Mouse (Mus musculus): ENCODE results near the gene 9930022D16Rik. TPM values are rescaled to one million over a fixed set of nuclear protein-coding genes. Genes with fewer than 3 reads are reported as not detected.

9930022D16Rik gene
- polyA plus RNA-seq, 1 experiment from 2014 or later = not detected

DNA sequence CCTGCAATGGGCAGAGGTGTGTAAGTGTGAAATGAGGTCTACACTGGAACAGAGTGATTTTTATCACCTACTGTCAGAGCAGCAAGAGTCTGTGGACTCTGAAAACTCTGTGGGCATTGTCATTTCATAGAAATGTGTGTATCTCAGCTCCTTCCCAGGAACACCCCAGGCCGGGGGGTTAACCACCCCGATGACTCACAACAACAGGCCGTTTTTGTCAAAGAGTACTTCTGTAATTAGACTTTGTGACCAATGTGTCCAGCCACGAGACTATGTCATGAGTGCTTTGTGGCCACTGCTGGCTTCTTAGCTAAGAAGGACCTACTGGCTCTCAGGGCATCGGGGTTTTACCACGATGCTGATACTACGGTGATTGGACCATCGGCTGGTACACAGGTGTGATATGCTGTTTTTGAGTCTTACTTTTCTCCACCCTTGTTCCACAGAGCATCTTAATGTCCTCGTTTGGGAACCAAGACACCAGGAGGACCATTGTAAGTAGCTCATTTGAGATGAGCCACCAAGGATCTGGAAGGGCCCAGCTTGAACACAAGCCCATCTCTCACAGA lies 3.8 kb downstream of the 9930022D16Rik start:
- ATAC-seq (ENCODE audit: insufficient number of reproducible peaks, low FRiP score) = no peak

DNA sequence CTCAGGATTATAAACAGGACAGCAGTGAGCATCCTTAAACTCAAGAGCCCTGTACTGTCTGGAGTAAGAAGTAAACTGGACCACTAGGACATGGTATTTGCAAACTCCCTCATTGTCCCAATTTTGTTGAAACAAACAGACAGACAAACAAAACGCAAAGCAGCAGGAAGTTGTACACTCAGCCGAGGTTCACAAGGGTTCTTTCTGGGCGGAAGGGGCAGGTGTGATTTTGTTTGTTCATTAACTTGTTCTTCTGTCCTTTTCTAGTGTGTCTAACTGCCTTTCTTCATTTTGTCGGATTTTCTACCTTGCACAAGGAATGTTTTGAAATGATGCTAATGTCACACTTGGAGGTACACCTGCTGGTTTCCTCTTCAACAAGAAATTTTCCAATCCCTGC lies 5.7 kb downstream of the 9930022D16Rik start:
- Histone ChIP-seq H3K4me2 (peak overlapping the region; percentile 29; the same call in 1 of the 2 replicates), H3K27ac (ENCODE audit: poor library complexity, severe bottlenecking) (no peak overlapping the region), H3K36me3 (no peaks in the 10 kb centered on the region), H3K4me1 (replicated peaks) (peaks cover 10% of the 10 kb centered on the region), H3K27me3 (replicated peaks) (no peaks in the 10 kb centered on the region), H3K4me3 (no peak overlapping the region), H3K9me3 (replicated peaks) (peaks cover 4% of the 10 kb centered on the region; the same call in 1 of the 2 replicates), H3K9ac (no peak overlapping the region)
- ATAC-seq (ENCODE audit: insufficient number of reproducible peaks, low FRiP score) = no peak
- 53% methylated on average over 4 of the region's 4 CpGs for WGBS

More for the DNA sequence above, 3.8 kb downstream of the 9930022D16Rik start:
- Histone ChIP-seq H3K27me3 (replicated peaks) (no peaks in the 10 kb centered on the region), H3K4me3 (no peak overlapping the region), H3K9ac (no peak overlapping the region), H3K4me2 (no peak overlapping the region), H3K4me1 (replicated peaks) (peaks cover 10% of the 10 kb centered on the region), H3K27ac (ENCODE audit: poor library complexity, severe bottlenecking) (no peak overlapping the region), H3K36me3 (no peaks in the 10 kb centered on the region), H3K9me3 (replicated peaks) (peaks cover 4% of the 10 kb centered on the region; the same call in 1 of the 2 replicates)
- 78% methylated on average over 9 of the region's 9 CpGs for WGBS

DNA sequence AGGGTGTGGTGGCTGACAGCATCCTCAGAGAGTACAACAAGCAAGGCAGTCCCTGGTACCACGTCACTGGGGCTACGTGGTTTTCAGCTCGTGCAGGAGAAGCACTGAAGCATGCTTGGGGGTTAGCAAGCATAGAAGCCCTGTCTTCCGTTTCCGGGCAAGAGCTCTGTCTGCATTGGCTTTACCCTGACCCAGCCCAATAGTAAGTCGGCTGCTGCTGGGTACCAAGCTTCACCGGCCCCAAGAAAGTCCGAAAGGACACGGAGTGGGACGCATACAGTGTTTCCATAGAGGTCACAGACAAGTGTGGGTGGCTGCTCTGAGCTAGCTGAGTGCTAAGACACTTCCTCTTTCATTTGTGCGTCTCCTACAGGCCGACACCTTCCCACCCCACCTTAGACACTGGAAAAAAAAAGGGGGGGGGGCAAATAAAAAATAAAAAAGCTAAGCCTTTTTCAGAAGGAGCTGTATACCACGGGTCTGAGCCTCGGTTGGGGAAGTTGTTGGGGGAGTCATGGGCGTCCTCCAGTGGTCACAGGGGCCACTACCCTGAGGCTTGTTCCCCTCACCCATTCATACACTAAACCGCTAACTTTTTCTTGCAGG lies 6.3 kb downstream of the 9930022D16Rik start:
- Histone ChIP-seq H3K27ac (ENCODE audit: poor library complexity, severe bottlenecking) (no peak overlapping the region), H3K9me3 (replicated peaks) (peaks cover 4% of the 10 kb centered on the region; the same call in 1 of the 2 replicates), H3K36me3 (no peaks in the 10 kb centered on the region), H3K9ac (no peak overlapping the region), H3K4me3 (no peak overlapping the region), H3K4me1 (replicated peaks) (peaks cover 11% of the 10 kb centered on the region), H3K4me2 (peak overlapping the region; percentile 29), H3K27me3 (replicated peaks) (no peaks in the 10 kb centered on the region)
- no peak for ATAC-seq (ENCODE audit: insufficient number of reproducible peaks, low FRiP score)
- WGBS = 42% methylated on average over 16 of the region's 16 CpGs

DNA sequence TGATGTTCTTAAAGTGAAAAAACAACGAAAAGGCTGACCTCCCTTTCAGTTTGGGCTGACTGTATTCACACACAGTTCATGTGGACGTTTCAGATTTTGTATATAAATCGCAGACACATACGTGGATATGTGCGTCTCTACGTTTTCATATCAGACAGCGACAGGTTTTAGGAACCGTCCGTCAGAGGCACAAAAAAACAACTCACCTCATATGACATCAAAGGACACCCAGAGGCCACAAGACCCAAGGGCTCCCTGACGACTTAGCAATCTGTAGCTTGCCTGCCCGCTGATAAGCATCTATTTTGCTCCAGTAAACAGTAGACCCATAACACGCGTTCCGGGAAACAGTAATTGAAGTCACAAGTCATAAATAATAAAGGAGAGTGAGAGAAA lies 6.8 kb downstream of the 9930022D16Rik start:
- ATAC-seq (ENCODE audit: insufficient number of reproducible peaks, low FRiP score) = no peak
- H3K27ac ChIP-seq (ENCODE audit: poor library complexity, severe bottlenecking) = no peak overlapping the region
- H3K4me1 ChIP-seq (replicated peaks) = peaks cover 13% of the 10 kb centered on the region
- H3K9ac ChIP-seq = no peak overlapping the region
- 84% methylated on average over 14 of the region's 14 CpGs for WGBS
- H3K4me2 ChIP-seq = no peak overlapping the region
- H3K27me3 ChIP-seq (replicated peaks) = no peaks in the 10 kb centered on the region
- peaks cover 4% of the 10 kb centered on the region; the same call in 1 of the 2 replicates for H3K9me3 ChIP-seq (replicated peaks)
- no peak overlapping the region for H3K4me3 ChIP-seq
- H3K36me3 ChIP-seq = no peaks in the 10 kb centered on the region

DNA sequence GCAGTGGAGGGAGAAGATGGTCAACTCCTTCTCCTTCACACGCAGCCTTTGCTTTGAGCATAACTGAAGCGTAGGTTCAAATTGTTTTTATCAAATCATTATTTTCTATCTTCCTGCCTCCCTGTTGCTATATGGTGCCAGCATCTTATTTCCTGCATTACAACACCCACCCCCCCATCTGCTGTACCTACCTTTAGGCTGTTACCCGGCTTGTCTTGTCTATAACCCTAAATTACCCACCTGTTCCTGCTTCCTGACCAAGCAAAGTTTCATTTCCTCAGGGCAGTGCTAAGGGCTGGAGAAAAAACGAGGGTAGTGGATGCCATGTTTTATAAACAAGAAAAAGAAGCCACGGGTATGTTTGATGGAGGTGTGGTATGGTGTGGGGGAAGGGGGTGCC lies 7.5 kb downstream of the 9930022D16Rik start:
- H3K4me1 ChIP-seq (replicated peaks) = peaks cover 13% of the 10 kb centered on the region
- no peak overlapping the region for H3K27ac ChIP-seq (ENCODE audit: poor library complexity, severe bottlenecking)
- peaks cover 4% of the 10 kb centered on the region; the same call in 1 of the 2 replicates for H3K9me3 ChIP-seq (replicated peaks)
- no peak overlapping the region for H3K4me2 ChIP-seq
- no peak overlapping the region for H3K4me3 ChIP-seq
- no peak for ATAC-seq (ENCODE audit: insufficient number of reproducible peaks, low FRiP score)
- 74% methylated on average over 5 of the region's 5 CpGs for WGBS
- no peaks in the 10 kb centered on the region for H3K36me3 ChIP-seq
- H3K9ac ChIP-seq = no peak overlapping the region
- no peaks in the 10 kb centered on the region for H3K27me3 ChIP-seq (replicated peaks)

DNA sequence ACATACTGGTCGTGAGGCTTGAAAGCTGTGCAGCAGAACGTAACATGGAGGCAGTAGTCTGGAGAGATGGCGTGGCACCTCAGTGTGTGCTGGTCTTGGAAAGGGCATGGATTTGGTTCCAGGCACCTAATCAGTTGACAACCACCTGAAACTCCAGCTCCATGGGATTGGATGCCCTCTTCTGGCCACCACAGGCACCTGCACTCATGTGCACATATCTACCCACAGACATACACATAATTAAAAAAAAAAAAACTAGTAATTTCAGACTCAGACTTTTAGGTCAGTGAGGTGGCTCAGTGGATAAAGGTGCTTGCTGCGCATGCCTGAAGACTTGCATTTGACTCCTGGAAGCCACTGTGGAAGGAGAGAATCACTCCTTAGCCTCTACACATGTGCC lies 8.5 kb downstream of the 9930022D16Rik start:
- no peak overlapping the region for H3K4me3 ChIP-seq
- no peaks in the 10 kb centered on the region for H3K36me3 ChIP-seq
- H3K4me2 ChIP-seq = no peak overlapping the region
- no peak for ATAC-seq (ENCODE audit: insufficient number of reproducible peaks, low FRiP score)
- H3K27ac ChIP-seq (ENCODE audit: poor library complexity, severe bottlenecking) = no peak overlapping the region
- H3K9ac ChIP-seq = no peak overlapping the region
- peaks cover 4% of the 10 kb centered on the region; the same call in 1 of the 2 replicates for H3K9me3 ChIP-seq (replicated peaks)
- H3K4me1 ChIP-seq (replicated peaks) = peaks cover 16% of the 10 kb centered on the region
- H3K27me3 ChIP-seq (replicated peaks) = no peaks in the 10 kb centered on the region
- WGBS = 94% methylated on average over 4 of the region's 4 CpGs

DNA sequence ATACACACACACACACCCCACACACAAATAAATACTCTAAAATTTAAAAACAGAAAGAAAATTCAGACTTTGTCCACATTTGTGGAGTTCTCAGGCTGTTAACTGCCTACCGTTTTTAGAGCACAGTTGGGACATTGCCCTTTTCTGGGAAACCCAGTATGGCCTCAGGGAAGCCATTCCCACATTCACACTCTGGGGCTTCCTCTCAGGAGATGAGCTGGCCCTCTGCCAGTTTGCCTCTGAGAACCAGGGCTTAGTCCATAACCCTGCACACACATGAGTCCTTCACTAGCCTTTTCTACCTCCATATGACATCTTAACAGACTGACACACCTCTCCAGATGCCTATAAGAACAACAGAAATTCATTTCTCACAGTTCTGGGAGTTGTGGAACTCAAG lies 9.6 kb downstream of the 9930022D16Rik start:
- no peaks in the 10 kb centered on the region for H3K27me3 ChIP-seq (replicated peaks)
- peaks cover 15% of the 10 kb centered on the region for H3K4me1 ChIP-seq (replicated peaks)
- H3K36me3 ChIP-seq = no peaks in the 10 kb centered on the region
- H3K9me3 ChIP-seq (replicated peaks) = peaks cover 4% of the 10 kb centered on the region; the same call in 1 of the 2 replicates
- H3K27ac ChIP-seq (ENCODE audit: poor library complexity, severe bottlenecking) = no peak overlapping the region
- no peak overlapping the region for H3K4me3 ChIP-seq
- H3K9ac ChIP-seq = no peak overlapping the region
- ATAC-seq (ENCODE audit: insufficient number of reproducible peaks, low FRiP score) = no peak
- WGBS = 79% methylated on average over 1 of the region's 1 CpGs
- no peak overlapping the region for H3K4me2 ChIP-seq

DNA sequence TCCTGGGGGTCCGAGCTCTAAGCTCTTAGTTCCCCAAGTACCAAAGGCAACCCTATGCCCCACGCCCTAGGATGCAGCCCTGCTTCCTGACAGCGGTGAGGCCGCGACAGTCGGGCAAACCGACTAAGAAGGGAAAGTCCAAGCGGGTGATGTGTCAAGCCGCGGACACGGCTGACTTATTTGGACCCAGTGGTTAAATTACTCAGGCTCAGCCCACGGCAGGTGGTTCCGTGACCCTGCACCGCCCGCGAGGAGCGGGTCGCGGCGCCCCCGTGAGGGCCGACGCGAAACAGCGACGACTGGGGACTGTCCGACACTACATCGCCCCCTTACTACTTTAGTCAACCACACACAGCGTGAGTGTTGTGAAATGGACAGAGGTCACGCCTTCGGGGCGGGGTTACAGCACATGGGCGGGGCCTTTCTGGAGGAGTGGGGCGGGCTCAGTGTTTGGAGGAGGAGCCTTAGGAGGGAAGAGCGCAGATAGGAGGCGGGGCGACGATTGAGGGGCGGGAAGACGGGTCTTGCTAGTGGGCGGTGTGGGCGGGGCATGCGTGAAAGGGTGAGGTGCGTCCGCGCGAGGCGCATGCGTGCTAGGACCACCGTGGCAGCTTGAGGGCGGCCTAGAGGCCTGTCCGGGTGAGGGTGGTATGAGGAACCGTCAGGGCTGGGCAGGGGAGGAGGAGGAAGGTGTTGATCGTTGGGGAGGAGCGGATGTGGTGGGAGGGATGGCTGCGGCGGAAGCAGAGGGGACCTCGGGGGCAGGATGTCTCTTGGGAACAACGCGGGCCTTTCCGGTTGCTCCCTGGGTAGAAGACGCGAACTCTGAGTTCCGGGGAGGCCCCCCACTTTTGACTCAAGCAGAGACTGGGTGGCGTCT lies 11.9 kb downstream of the 9930022D16Rik start, which contains the start of gene Amz2:
Gene Amz2, plus strand, starts transcription at position 555 of the 880 bp plus-strand sequence.
- Histone ChIP-seq H3K9me3 (replicated peaks) (peaks cover 4% of the 10 kb centered on the region; the same call in 1 of the 2 replicates), H3K4me1 (replicated peaks) (peaks cover 13% of the 10 kb centered on the region), H3K27me3 (replicated peaks) (no peaks in the 10 kb centered on the region), H3K4me3 (peak within 1 kb of the TSS; percentile 68), H3K4me2 (peak within 1 kb of the TSS; percentile 72), H3K9ac (peak within 1 kb of the TSS; percentile 74), H3K27ac (ENCODE audit: poor library complexity, severe bottlenecking) (peak within 1 kb of the TSS; percentile 88), H3K36me3 (peaks cover 23% of the 10 kb centered on the region)
- WGBS = under 1% methylated on average over 65 of the region's 65 CpGs
- peak; percentile 98 for ATAC-seq (ENCODE audit: insufficient number of reproducible peaks, low FRiP score)

DNA sequence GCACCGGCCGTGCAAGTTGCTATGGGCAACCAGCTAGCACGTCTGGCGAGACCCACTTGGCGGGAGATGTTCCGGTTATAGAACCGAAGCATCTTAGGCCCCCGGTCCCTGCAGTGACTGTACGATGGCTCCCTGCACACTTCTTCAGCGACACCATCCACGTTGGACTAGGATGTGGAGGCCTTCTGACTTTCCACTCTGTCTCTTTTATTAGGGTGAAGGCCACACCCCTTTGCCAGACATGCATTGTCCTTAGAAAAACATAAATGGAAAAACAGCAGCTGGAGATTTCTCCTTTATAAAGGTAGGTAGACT lies 12.5 kb downstream of the 9930022D16Rik start:
- peak overlapping the region; percentile 72 for H3K4me2 ChIP-seq
- H3K4me3 ChIP-seq = peak overlapping the region; percentile 68
- H3K9me3 ChIP-seq (replicated peaks) = peaks cover 4% of the 10 kb centered on the region; the same call in 1 of the 2 replicates
- H3K36me3 ChIP-seq = peaks cover 29% of the 10 kb centered on the region
- peak overlapping the region; percentile 88 for H3K27ac ChIP-seq (ENCODE audit: poor library complexity, severe bottlenecking)
- no peak; the same call in 1 of the 2 replicates for ATAC-seq (ENCODE audit: insufficient number of reproducible peaks, low FRiP score)
- peak overlapping the region; percentile 74 for H3K9ac ChIP-seq
- under 1% methylated on average over 11 of the region's 11 CpGs for WGBS
- H3K4me1 ChIP-seq (replicated peaks) = peaks cover 15% of the 10 kb centered on the region
- no peaks in the 10 kb centered on the region for H3K27me3 ChIP-seq (replicated peaks)

DNA sequence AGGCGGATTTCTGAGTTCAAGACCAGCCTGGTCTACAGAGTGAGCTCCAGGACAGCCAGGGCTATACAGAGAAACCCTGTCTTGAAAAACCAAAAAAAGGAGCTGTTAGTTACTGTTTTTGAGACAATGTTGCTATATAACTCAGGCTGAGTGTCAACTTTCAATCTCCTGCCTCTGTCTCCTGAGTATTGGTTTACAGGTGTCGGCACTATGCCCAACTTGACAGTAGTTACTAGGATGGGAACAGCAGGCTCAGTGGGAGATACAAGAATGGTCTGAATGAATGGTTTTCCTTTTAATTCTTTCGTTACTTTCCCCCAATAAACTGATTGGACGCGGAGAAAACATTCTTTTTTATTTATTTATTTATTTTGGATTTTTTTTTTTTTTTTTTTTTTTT lies 13.6 kb downstream of the 9930022D16Rik start:
- H3K4me2 ChIP-seq = no peak overlapping the region; the same call in 1 of the 2 replicates
- H3K36me3 ChIP-seq = peaks cover 31% of the 10 kb centered on the region
- H3K27ac ChIP-seq (ENCODE audit: poor library complexity, severe bottlenecking) = no peak overlapping the region
- peaks cover 23% of the 10 kb centered on the region for H3K4me1 ChIP-seq (replicated peaks)
- H3K9ac ChIP-seq = no peak overlapping the region
- no peak overlapping the region for H3K4me3 ChIP-seq
- 97% methylated on average over 5 of the region's 5 CpGs for WGBS
- ATAC-seq (ENCODE audit: insufficient number of reproducible peaks, low FRiP score) = no peak
- H3K9me3 ChIP-seq (replicated peaks) = no peaks in the 10 kb centered on the region
- no peaks in the 10 kb centered on the region for H3K27me3 ChIP-seq (replicated peaks)

DNA sequence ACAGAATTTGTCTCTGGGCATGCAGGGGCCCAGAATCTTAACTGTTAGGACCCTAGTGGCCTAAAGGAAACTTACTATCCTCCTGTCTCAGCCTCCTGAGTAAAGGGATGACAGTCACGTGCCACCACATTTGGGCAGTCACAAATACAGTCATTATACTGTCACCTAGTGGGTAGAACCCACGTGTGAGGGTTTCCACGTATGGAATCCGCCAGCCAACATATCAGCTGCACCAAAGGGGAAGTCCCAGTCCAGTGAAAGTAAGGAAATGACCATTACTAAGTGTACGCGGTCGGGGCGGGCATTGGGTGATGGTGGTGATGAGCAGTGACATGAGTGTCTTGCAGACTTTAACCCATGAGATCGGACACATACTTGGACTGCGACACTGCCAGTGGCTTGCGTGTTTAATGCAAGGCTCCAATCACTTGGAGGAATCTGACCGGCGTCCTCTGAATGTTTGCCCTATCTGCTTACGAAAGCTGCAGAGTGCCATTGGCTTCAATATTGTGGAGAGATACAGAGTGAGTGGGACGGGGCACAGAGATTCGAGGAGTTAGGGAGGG lies 20.6 kb downstream of the 9930022D16Rik start:
- Histone ChIP-seq H3K36me3 (peaks cover 73% of the 10 kb centered on the region), H3K4me3 (no peak overlapping the region), H3K27me3 (replicated peaks) (no peaks in the 10 kb centered on the region), H3K4me1 (replicated peaks) (peaks cover 13% of the 10 kb centered on the region), H3K4me2 (no peak overlapping the region), H3K9me3 (replicated peaks) (no peaks in the 10 kb centered on the region), H3K27ac (ENCODE audit: poor library complexity, severe bottlenecking) (no peak overlapping the region), H3K9ac (no peak overlapping the region)
- no peak for ATAC-seq (ENCODE audit: insufficient number of reproducible peaks, low FRiP score)
- WGBS = 88% methylated on average over 16 of the region's 16 CpGs

Measured in heart, embryonic 12.5 days (tissue).